Mouse (Mus musculus): ENCODE measurements around the gene Th. TPM values are rescaled to one million over a fixed set of nuclear protein-coding genes. Genes with fewer than 3 reads are reported as not detected.

Th gene
- polyA plus RNA-seq, 1 experiment from 2014 or later, result 0.44 TPM

GRCm38 (mm10) chr7:142911682-142912081 is 19.2 kb downstream of the Th start:
- no peak overlapping the region for H3K4me3 ChIP-seq (ENCODE audit: low read depth, low read length)
- H3K4me1 ChIP-seq (ENCODE audit: control insufficient read depth, insufficient read depth, low read length), result no peaks in the 10 kb centered on the region
- H3K9me3 ChIP-seq (ENCODE audit: control insufficient read depth, low read length), result no peaks in the 10 kb centered on the region
- H3K4me2 ChIP-seq (ENCODE audit: low read depth, severe bottlenecking), result no peak overlapping the region
- ATAC-seq (ENCODE audit: insufficient number of reproducible peaks, low FRiP score, low TSS enrichment, low read depth) (no peak), DNase-seq (ENCODE audit: low spot score) (no peak)
- H3K9ac ChIP-seq (ENCODE audit: low read length), result no peak overlapping the region
- H3K27me3 ChIP-seq (ENCODE audit: control insufficient read depth, insufficient read depth, low read length), result no peaks in the 10 kb centered on the region
- WGBS, result 92% methylated on average over 2 of the region's 2 CpGs
- H3K36me3 ChIP-seq (ENCODE audit: control insufficient read depth, insufficient read depth, low read length), result no peaks in the 10 kb centered on the region
- H3K27ac ChIP-seq (replicated peaks; ENCODE audit: low read depth, low read length), result no peak overlapping the region

GRCm38 (mm10) chr7:142910104-142910503 is 20.8 kb downstream of the Th start:
- Histone ChIP-seq H3K36me3 (ENCODE audit: control insufficient read depth, insufficient read depth, low read length) (no peaks in the 10 kb centered on the region), H3K27me3 (ENCODE audit: control insufficient read depth, insufficient read depth, low read length) (no peaks in the 10 kb centered on the region), H3K4me3 (ENCODE audit: low read depth, low read length) (no peak overlapping the region), H3K9me3 (ENCODE audit: control insufficient read depth, low read length) (no peaks in the 10 kb centered on the region), H3K27ac (replicated peaks; ENCODE audit: low read depth, low read length) (no peak overlapping the region), H3K9ac (ENCODE audit: low read length) (no peak overlapping the region), H3K4me1 (ENCODE audit: control insufficient read depth, insufficient read depth, low read length) (no peaks in the 10 kb centered on the region), H3K4me2 (ENCODE audit: low read depth, severe bottlenecking) (no peak overlapping the region)
- DNase-seq (ENCODE audit: low spot score) (no peak), ATAC-seq (ENCODE audit: insufficient number of reproducible peaks, low FRiP score, low TSS enrichment, low read depth) (no peak)
- WGBS, result 83% methylated on average over 2 of the region's 2 CpGs

- no peaks in the 10 kb centered on the region for H3K4me1 ChIP-seq (ENCODE audit: control insufficient read depth, insufficient read depth, low read length)
- H3K9me3 ChIP-seq (ENCODE audit: control insufficient read depth, low read length), result no peaks in the 10 kb centered on the region
- H3K27ac ChIP-seq (replicated peaks; ENCODE audit: low read depth, low read length), result no peak overlapping the region
- no peak overlapping the region for H3K9ac ChIP-seq (ENCODE audit: low read length)
- WGBS, result 23% methylated on average over 2 of the region's 2 CpGs
- H3K4me2 ChIP-seq (ENCODE audit: low read depth, severe bottlenecking), result no peak overlapping the region
- H3K36me3 ChIP-seq (ENCODE audit: control insufficient read depth, insufficient read depth, low read length), result no peaks in the 10 kb centered on the region
- H3K4me3 ChIP-seq (ENCODE audit: low read depth, low read length), result no peak overlapping the region
- ATAC-seq (ENCODE audit: insufficient number of reproducible peaks, low FRiP score, low TSS enrichment, low read depth), result no peak
- DNase-seq (ENCODE audit: low spot score), result no peak
- H3K27me3 ChIP-seq (ENCODE audit: control insufficient read depth, insufficient read depth, low read length), result no peaks in the 10 kb centered on the region
Measured at GRCm38 (mm10) chr7:142909622-142910021, 21.3 kb downstream of the Th start.

- no peaks in the 10 kb centered on the region for H3K9me3 ChIP-seq (ENCODE audit: control insufficient read depth, low read length)
- H3K36me3 ChIP-seq (ENCODE audit: control insufficient read depth, insufficient read depth, low read length), result no peaks in the 10 kb centered on the region
- DNase-seq (ENCODE audit: low spot score) (no peak), ATAC-seq (ENCODE audit: insufficient number of reproducible peaks, low FRiP score, low TSS enrichment, low read depth) (no peak)
- no peak overlapping the region for H3K4me3 ChIP-seq (ENCODE audit: low read depth, low read length)
- no peaks in the 10 kb centered on the region; the same call in 1 of the 2 replicates for H3K4me1 ChIP-seq (ENCODE audit: control insufficient read depth, insufficient read depth, low read length)
- H3K9ac ChIP-seq (ENCODE audit: low read length), result no peak overlapping the region
- no peak overlapping the region for H3K4me2 ChIP-seq (ENCODE audit: low read depth, severe bottlenecking)
- no peaks in the 10 kb centered on the region for H3K27me3 ChIP-seq (ENCODE audit: control insufficient read depth, insufficient read depth, low read length)
- H3K27ac ChIP-seq (replicated peaks; ENCODE audit: low read depth, low read length), result no peak overlapping the region
- WGBS, result 50% methylated on average over 5 of the region's 5 CpGs
Measured at GRCm38 (mm10) chr7:142905606-142906005, 25.3 kb downstream of the Th start.

GRCm38 (mm10) chr7:142904331-142904730 is 26.6 kb downstream of the Th start:
- DNase-seq (ENCODE audit: low spot score), result no peak
- H3K9me3 ChIP-seq (ENCODE audit: control insufficient read depth, low read length), result no peaks in the 10 kb centered on the region
- H3K4me1 ChIP-seq (ENCODE audit: control insufficient read depth, insufficient read depth, low read length), result no peaks in the 10 kb centered on the region; the same call in 1 of the 2 replicates
- H3K9ac ChIP-seq (ENCODE audit: low read length), result no peak overlapping the region
- no peak for ATAC-seq (ENCODE audit: insufficient number of reproducible peaks, low FRiP score, low TSS enrichment, low read depth)
- no peaks in the 10 kb centered on the region for H3K36me3 ChIP-seq (ENCODE audit: control insufficient read depth, insufficient read depth, low read length)
- H3K4me3 ChIP-seq (ENCODE audit: low read depth, low read length), result no peak overlapping the region
- WGBS, result 31% methylated on average over 7 of the region's 7 CpGs
- no peak overlapping the region for H3K27ac ChIP-seq (replicated peaks; ENCODE audit: low read depth, low read length)
- no peaks in the 10 kb centered on the region for H3K27me3 ChIP-seq (ENCODE audit: control insufficient read depth, insufficient read depth, low read length)
- no peak overlapping the region for H3K4me2 ChIP-seq (ENCODE audit: low read depth, severe bottlenecking)

GRCm38 (mm10) chr7:142902931-142903330 is 28.0 kb downstream of the Th start:
- no peaks in the 10 kb centered on the region for H3K27me3 ChIP-seq (ENCODE audit: control insufficient read depth, insufficient read depth, low read length)
- H3K4me1 ChIP-seq (ENCODE audit: control insufficient read depth, insufficient read depth, low read length), result peaks cover under 1% of the 10 kb centered on the region; the same call in 1 of the 2 replicates
- no peak overlapping the region for H3K4me3 ChIP-seq (ENCODE audit: low read depth, low read length)
- 0 out of 2 replicates have a peak overlapping the region, but pooled peaks have one; percentile 18 for H3K27ac ChIP-seq (replicated peaks; ENCODE audit: low read depth, low read length)
- H3K4me2 ChIP-seq (ENCODE audit: low read depth, severe bottlenecking), result no peak overlapping the region
- H3K9ac ChIP-seq (ENCODE audit: low read length), result no peak overlapping the region
- DNase-seq (ENCODE audit: low spot score) (no peak), ATAC-seq (ENCODE audit: insufficient number of reproducible peaks, low FRiP score, low TSS enrichment, low read depth) (no peak)
- H3K9me3 ChIP-seq (ENCODE audit: control insufficient read depth, low read length), result no peaks in the 10 kb centered on the region
- no peaks in the 10 kb centered on the region for H3K36me3 ChIP-seq (ENCODE audit: control insufficient read depth, insufficient read depth, low read length)
- WGBS, result 16% methylated on average over 4 of the region's 4 CpGs

- DNase-seq (ENCODE audit: low spot score) (no peak), ATAC-seq (ENCODE audit: insufficient number of reproducible peaks, low FRiP score, low TSS enrichment, low read depth) (no peak)
- WGBS, result 64% methylated on average over 7 of the region's 7 CpGs
- H3K36me3 ChIP-seq (ENCODE audit: control insufficient read depth, insufficient read depth, low read length), result no peaks in the 10 kb centered on the region
- H3K27ac ChIP-seq (replicated peaks; ENCODE audit: low read depth, low read length), result no peak overlapping the region
- H3K9me3 ChIP-seq (ENCODE audit: control insufficient read depth, low read length), result no peaks in the 10 kb centered on the region
- H3K4me1 ChIP-seq (ENCODE audit: control insufficient read depth, insufficient read depth, low read length), result peaks cover 4% of the 10 kb centered on the region; the same call in 1 of the 2 replicates
- H3K9ac ChIP-seq (ENCODE audit: low read length), result no peak overlapping the region
- no peak overlapping the region for H3K4me3 ChIP-seq (ENCODE audit: low read depth, low read length)
- no peaks in the 10 kb centered on the region for H3K27me3 ChIP-seq (ENCODE audit: control insufficient read depth, insufficient read depth, low read length)
- no peak overlapping the region for H3K4me2 ChIP-seq (ENCODE audit: low read depth, severe bottlenecking)
Measured at GRCm38 (mm10) chr7:142901774-142902173, 29.2 kb downstream of the Th start.

GRCm38 (mm10) chr7:142899872-142900271 is 31.1 kb downstream of the Th start:
- H3K27me3 ChIP-seq (ENCODE audit: control insufficient read depth, insufficient read depth, low read length), result no peaks in the 10 kb centered on the region
- H3K4me1 ChIP-seq (ENCODE audit: control insufficient read depth, insufficient read depth, low read length), result peaks cover 4% of the 10 kb centered on the region; the same call in 1 of the 2 replicates
- ATAC-seq (ENCODE audit: insufficient number of reproducible peaks, low FRiP score, low TSS enrichment, low read depth), result no peak

GRCm38 (mm10) chr7:142897471-142897870 is 33.5 kb downstream of the Th start:
- no peak for DNase-seq (ENCODE audit: low spot score)

More at GRCm38 (mm10) chr7:142899872-142900271, 31.1 kb downstream of the Th start:
- no peak overlapping the region for H3K4me3 ChIP-seq (ENCODE audit: low read depth, low read length)
- 54% methylated on average over 19 of the region's 19 CpGs for WGBS
- H3K4me2 ChIP-seq (ENCODE audit: low read depth, severe bottlenecking), result no peak overlapping the region
- no peak for DNase-seq (ENCODE audit: low spot score)
- no peak overlapping the region for H3K27ac ChIP-seq (replicated peaks; ENCODE audit: low read depth, low read length)
- no peak overlapping the region for H3K9ac ChIP-seq (ENCODE audit: low read length)
- H3K9me3 ChIP-seq (ENCODE audit: control insufficient read depth, low read length), result no peaks in the 10 kb centered on the region
- H3K36me3 ChIP-seq (ENCODE audit: control insufficient read depth, insufficient read depth, low read length), result no peaks in the 10 kb centered on the region

More at GRCm38 (mm10) chr7:142897471-142897870, 33.5 kb downstream of the Th start:
- 66% methylated on average over 1 of the region's 1 CpGs for WGBS
- H3K4me2 ChIP-seq (ENCODE audit: low read depth, severe bottlenecking), result no peak overlapping the region
- H3K27ac ChIP-seq (replicated peaks; ENCODE audit: low read depth, low read length), result no peak overlapping the region
- H3K4me1 ChIP-seq (ENCODE audit: control insufficient read depth, insufficient read depth, low read length), result peaks cover 4% of the 10 kb centered on the region; the same call in 1 of the 2 replicates
- H3K9ac ChIP-seq (ENCODE audit: low read length), result no peak overlapping the region
- ATAC-seq (ENCODE audit: insufficient number of reproducible peaks, low FRiP score, low TSS enrichment, low read depth), result no peak
- no peaks in the 10 kb centered on the region for H3K36me3 ChIP-seq (ENCODE audit: control insufficient read depth, insufficient read depth, low read length)
- no peak overlapping the region for H3K4me3 ChIP-seq (ENCODE audit: low read depth, low read length)
- no peaks in the 10 kb centered on the region for H3K9me3 ChIP-seq (ENCODE audit: control insufficient read depth, low read length)
- H3K27me3 ChIP-seq (ENCODE audit: control insufficient read depth, insufficient read depth, low read length), result no peaks in the 10 kb centered on the region
